Mouse (Mus musculus) gonadal fat pad, adult 2 months (tissue): ENCODE data around the gene Synpr. TPM values are rescaled to one million over a fixed set of nuclear protein-coding genes. Genes with fewer than 3 reads are reported as not detected.
A peak's percentile ranks its signal among the peaks of the same experiment; 100 is the strongest.

ENCODE experiments used
- DNase-seq: peaks from one replicate; pipeline ENCODE4 v3.0.0-alpha.2; 2012; ENCODE audit warnings: low read depth
- polyA plus RNA-seq: library from polyadenylated mRNA; depleted of rRNA; stranded (reverse); fragments of >200 nt; gene quantifications from 2 replicates; pipeline ENCODE4 v1.2.3, GENCODE M21; 2012

Synpr gene
- polyA plus RNA-seq, 1 experiment: 0.45 TPM

GRCm38 (mm10) chr14:13355569-13356362 is 71.2 kb downstream of the Synpr start:
- DNase-seq: no peak

- no peak for DNase-seq
Observed at GRCm38 (mm10) chr14:13357101-13357667, 72.6 kb downstream of the Synpr start.

GRCm38 (mm10) chr14:13358037-13358436 is 73.5 kb downstream of the Synpr start:
- DNase-seq: no peak

DNA sequence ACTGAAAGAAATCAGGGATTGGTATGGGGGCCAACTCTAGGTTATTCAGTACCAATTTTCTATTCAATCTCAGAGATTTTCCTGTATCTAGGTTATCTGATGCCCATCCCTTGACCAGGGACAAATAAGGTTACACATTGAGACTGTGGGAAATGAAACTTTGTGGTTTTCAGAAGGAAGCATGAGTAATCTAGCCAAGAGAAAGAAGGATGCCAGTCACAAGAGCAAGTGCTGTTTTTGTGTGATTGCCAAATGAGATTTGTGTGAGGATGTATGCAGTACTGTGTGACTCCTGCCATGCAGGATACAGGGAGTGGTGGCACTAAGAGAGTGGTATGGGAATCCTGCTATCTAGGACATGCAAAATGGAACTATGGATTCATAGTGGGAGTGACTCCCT is 76.6 kb downstream of the Synpr start:
- no peak for DNase-seq

GRCm38 (mm10) chr14:13361642-13362041 is 77.1 kb downstream of the Synpr start:
- no peak for DNase-seq

GRCm38 (mm10) chr14:13368309-13368708 is 83.7 kb downstream of the Synpr start:
- DNase-seq: no peak

DNA sequence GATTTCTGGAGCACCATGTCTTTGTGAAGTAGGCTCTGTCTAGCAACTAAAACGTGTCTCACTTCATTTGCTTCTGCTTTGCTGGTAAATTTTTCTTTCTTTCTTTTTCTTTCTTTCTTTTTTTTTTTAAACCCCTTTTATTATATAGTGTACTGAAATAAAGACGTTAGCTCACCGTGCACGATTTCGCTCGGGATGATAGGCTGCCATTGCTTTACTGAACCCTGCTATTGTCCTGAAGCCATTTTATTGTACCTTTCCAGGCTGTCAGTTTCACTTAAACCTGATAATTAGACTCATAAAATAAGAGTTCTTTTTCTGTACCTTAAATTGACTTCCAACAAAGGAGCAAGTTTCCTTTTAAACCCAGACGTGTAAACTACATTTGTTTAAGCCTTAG is 104.5 kb downstream of the Synpr start:
- DNase-seq: no peak

DNA sequence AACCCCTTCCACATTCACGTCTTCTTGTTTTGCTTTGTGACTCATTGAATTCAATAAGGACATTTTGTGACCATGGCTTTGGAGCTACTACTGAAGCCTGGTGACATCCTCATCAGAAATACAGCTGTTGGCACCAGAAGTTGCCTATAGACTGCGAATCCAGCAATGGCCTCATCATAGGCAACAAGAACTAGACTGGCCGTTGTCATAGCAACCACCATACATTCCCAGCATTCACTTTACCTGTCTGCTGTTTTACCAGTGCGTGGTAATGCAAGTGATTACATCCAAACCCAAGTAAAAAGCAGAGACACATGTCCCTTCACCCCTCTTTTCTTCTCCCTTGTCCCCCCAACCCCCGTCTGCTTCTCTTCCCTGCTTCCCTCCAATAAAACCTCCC is 105.4 kb downstream of the Synpr start:
- no peak for DNase-seq

DNA sequence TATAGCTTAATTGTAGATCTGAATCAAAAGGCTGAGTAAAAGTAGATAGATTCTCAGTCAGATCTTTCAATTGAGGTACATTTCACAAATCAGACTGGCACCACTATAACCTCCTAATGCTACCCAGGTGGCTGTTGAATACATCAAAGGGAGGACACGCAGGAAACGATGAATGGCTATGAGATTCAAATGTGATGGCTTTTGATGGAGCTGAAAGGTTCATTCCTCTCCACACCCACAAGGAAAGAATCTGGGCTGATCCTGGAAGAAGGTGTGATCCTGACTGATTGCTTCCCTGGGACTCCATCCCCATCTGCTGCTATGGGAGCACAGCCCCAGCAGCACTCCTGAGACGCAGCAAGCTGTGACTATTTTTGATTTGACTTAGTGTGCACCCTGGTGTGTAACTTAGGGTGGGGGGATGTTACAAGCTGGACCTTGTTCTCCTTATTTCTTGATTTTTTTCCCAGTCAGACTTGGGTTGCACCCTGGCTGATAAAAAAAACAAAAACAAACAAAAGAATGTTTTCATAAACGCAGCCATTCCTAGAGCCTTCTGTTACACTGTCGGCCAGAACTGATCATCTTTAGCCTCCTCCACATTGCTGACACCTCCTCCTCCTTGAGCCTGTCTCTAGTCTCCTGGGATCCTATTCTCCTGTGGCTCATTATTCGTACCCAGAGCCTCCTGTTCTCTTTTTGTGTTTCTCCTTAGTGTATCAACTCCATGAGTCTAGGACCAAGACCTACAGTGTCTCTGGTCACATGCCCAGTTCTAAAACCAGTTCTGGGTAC is 114.8 kb downstream of the Synpr start:
- DNase-seq: no peak

DNA sequence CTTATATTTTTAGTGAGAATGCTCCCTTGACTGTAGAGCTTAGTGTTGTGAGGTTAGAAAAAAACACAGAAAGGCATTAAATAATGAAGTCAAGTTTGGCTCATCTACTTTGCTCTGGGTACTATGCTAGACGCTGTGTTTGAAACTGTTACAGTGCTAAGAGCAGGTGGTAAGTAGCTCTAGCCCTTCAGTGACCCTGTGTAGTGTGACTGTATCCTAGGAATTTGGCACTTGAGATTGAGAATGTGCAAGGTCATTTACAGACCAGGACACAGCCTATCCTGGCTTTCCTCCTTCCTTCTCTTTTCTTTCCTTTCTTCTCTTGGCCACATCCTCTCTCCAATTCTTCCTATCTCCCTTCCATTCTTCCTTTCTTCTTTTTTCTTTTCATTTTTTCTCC is 127.1 kb downstream of the Synpr start:
- DNase-seq: no peak

DNA sequence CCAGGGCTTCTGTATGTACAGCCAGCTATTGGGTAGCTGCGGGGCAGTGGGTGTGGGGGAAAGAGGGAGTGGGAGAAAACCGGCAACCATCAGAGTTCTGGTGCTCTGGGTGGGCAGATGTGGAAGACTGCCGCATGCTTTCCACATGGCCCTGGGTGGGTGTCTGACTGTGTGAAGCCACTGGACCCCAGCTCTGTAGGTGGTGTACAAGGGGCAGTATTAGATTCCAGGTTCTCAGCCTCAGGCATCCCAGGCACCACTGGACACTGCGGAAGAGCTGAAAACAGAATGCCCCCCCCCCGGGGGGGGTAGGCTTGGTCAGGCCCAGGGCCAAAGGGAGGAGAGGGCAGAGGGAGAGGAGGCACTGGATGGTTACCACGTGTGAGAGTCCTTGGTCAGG is 156.1 kb downstream of the Synpr start:
- no peak for DNase-seq

GRCm38 (mm10) chr14:13444908-13445307 is 160.3 kb downstream of the Synpr start:
- peak; percentile 76 for DNase-seq

GRCm38 (mm10) chr14:13453461-13454204 is 169.1 kb downstream of the Synpr start:
- no peak for DNase-seq

DNA sequence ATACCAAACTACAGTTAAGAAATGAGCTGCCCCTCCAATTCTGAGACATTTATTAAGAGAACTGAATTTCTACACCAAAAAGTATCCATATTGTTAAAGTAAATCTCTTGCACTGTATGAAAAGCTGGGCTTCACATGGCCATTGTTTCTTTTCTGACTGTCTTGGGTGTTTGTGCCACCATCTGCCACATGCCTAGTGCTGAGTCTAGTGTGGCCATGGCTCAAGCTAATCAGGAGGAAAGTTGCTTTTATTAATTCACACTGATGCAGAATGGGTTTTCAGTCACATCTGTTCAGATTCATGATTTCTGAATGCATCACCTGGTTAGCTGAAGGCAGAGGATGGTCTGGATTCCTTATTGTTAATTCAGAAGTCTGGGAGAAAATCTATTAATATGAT is 170.4 kb downstream of the Synpr start:
- no peak for DNase-seq

- peak; percentile 2 for DNase-seq
Observed at GRCm38 (mm10) chr14:13459333-13459732, 174.8 kb downstream of the Synpr start.

GRCm38 (mm10) chr14:13469211-13469610 is 184.6 kb downstream of the Synpr start:
- DNase-seq: no peak

DNA sequence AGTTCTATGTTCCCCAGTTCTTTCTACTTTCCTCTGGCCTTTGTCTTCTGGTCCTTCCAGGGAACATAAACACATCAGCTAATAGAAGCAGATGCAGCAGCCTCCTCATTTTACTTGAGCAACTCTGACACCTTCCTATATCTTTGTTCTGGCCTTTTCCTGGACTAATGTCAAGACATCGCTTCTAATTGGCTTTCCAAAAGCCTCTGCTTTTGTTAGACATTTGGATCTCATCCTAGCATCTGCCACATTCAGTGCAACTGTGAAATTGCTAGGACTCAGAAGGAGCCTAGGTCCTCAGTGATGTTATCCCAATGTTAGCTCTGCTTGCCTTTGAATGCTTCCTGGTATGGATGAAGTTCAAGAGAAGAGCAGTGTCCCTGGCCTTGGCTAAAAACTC is 193.2 kb downstream of the Synpr start:
- no peak for DNase-seq

DNA sequence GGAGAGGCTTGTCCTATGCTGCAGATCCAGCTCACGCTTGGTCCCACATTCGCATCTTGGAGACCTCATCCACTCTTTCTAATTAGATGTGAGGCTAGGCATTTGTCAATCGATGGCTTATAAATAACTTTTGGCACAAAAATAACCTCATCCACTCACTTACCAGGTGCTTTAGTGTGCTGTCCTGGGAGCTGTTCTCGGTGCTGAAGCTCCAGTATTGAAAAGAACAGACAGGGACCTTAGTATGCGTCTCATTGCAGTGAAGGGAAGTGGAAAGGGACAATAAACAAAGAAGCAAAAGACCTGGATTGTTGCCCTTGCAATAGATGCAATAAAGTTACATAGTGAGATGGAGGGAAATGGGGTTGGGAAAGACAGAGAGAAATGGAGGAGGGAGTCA is 220.8 kb downstream of the Synpr start:
- DNase-seq: no peak

DNA sequence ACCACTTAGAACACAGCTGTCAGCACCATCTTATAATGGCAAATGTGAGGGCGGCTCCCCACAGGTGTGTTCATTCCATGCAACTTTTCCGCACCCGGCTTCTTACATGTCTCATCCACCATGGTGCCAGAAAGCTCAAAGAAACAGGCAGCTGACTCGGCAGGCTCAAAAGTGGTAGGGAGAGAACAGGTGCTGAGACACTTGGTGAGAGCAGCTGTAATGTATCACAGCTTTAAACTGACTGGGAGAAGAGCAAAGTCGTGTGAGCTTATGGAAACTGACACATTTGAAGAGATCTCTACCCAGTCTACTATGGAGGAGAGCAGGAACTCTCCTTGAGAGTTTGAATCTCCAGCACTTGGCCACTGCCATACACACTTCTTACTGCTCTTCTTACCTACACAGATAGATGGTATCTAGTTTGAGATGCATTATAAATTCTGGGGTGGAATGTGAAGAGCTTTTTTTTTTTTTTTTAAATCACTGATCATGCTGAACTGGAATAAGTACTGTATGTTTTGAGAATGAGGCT is 234.1 kb downstream of the Synpr start:
- no peak for DNase-seq

GRCm38 (mm10) chr14:13519239-13520011 is 234.8 kb downstream of the Synpr start:
- no peak for DNase-seq

DNA sequence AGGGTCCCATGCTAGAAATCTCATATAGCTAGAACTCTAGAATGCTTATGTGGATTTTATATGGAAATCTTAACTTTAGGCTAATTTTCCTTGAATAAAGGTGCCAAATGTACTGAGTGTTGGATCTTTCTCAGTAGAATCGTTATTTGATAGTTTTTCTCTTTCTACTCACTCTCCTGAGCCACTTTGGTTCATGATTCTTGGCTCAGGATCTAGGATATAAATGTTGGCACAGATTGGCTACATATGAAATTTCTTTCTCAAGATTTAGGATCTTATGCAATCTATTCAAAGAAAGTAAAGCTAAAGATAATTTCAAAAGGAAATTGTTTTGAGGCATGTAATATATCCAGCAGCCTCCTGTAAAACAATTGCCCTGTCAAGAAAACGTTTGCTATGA is 263.2 kb downstream of the Synpr start:
- DNase-seq: peak; percentile 1
